Mouse (Mus musculus) CH12.LX (cell line): ENCODE measurements around the gene Dscaml1.

Source experiments
- JUND ChIP-seq: conservative IDR thresholded peaks from 2 replicates; pipeline ENCODE4 v1.6.1; 2011; ENCODE audit warnings: low read depth, low read length, improper control_type of control experiment
- MAZ ChIP-seq: IDR thresholded peaks from 2 replicates; pipeline ENCODE4 v1.6.1; 2012; ENCODE audit warnings: low read depth, mild to moderate bottlenecking, inconsistent platforms, low read length, improper control_type of control experiment, moderate library complexity
- MYC ChIP-seq: IDR thresholded peaks from 2 replicates; pipeline ENCODE4 v1.6.1; 2011; ENCODE audit warnings: low read depth, mild to moderate bottlenecking, improper control_type of control experiment, low read length
- NELFE ChIP-seq: IDR thresholded peaks from 2 replicates; pipeline ENCODE4 v1.6.1; 2011; ENCODE audit warnings: low read depth, low read length, improper control_type of control experiment
- SMC3 ChIP-seq: IDR thresholded peaks from 2 replicates; pipeline ENCODE4 v1.6.1; 2011; ENCODE audit warnings: low read depth, low read length, improper control_type of control experiment

DNA sequence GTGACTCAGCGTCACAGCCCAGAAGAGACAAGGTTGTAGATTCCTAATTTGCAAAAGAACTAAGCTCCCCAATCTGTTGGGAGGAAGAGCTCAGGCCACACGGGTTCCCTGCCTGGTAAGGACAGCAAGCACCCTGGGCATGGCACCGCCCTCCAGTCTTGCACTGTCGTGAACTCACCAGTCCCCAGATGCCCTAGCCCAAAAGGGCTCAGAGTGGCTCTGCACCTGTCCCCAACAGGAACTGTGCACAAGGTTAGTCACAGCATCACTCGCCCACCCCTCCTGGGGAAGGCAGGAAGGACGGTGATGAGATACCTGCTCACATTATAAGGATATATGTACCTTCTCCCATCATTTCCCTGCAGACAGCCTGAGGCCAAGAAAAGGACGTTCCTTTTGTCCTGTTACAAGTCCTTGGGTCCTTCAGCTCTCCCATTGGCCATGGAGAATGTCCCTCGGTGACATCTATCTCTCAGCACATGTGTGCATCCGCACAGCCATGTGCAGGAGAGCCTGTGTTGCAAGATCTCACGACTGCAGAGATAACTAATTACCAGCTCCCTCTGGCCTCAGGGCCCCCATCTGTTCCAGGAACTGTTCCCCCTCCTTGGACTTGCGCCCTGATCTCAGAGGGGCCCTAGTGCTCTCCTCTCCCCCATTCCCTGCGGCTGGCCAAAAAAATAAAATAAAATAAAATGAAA, 312.7 kb downstream of the Dscaml1 start:
- TF ChIP-seq MAZ (no peak), NELFE (no peak), SMC3 (no peak), MYC (no peak), JUND (no peak)
